Mouse (Mus musculus): ENCODE measurements around the gene Gpr35. TPM values are rescaled to one million over a fixed set of nuclear protein-coding genes. Genes with fewer than 3 reads are reported as not detected.
"Not testable (repeated sequence)": the region's sequence is repeated elsewhere in the genome, so short reads cannot be mapped to it uniquely, and the experiment has no call there.

Gene Gpr35
- polyA plus RNA-seq, 1 experiment from 2014 or later, result 0.48 TPM

DNA sequence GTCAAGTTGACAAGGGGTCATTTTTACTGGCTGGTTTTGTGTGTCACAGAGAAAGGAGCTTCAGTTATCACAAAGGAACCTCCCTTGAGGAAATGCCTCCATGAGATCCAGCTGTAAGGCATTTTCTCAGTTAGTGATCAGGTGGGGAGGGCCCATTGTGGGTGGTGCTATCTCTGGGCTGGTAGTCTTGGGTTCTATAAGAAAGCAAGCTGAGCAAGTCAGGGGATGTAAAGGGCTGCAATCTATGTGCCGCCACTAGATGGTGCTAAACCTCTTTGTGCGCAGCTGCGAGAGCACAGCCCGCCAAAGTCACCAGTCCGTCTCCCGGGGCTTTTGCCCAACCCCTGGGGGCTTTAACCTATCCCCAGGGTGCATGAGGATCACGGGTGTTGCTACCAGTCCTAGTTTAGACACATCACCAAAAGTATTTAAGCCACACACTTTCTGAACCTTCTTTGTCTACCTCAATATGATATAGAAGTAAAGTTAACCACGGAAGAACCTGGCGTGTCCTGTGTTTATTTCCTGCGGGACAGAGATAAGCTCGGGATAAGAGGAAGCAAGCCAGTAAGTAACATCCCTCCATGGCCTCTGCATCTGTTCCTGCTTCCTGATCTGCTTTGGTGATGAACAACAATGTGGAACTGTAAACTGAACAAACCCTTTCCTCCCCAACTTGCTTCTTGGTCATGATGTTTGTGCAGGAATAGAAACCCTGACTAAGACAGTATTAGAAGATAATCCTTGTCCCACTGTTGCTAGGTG lies 6.1 kb downstream of the Gpr35 start:
- H3K27me3 ChIP-seq (replicated peaks); H3K4me1 ChIP-seq; H3K27ac ChIP-seq (replicated peaks); ATAC-seq (ENCODE audit: extremely low read depth, insufficient number of reproducible peaks, low FRiP score, low TSS enrichment); H3K36me3 ChIP-seq; H3K9me3 ChIP-seq: not testable (repeated sequence)
- Histone ChIP-seq H3K9ac (peak overlapping the region; percentile 56; the same call in 1 of the 2 replicates), H3K4me2 (peak overlapping the region; percentile 63), H3K4me3 (peak overlapping the region; percentile 36)
- 4% methylated on average over 11 of the region's 11 CpGs for WGBS

DNA sequence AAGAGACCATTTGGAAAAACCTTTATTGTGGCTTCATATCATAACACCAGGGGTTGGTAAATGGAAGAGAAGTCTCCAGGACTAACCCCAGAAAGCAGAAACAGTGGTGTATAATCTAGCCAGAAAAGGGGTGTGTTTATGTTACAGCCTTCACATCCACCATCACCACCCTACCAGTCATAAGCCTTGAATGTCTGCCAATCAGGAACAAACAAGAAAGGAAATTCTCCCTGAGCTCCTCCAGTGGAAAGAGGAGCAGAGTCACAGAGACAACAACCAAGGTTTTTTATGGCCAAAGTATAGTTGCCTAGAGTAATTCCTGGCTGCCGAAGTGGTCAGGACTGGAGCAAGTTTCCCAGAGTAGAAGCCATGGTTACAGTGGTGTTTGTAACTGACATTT lies 8.3 kb downstream of the Gpr35 start:
- Histone ChIP-seq H3K4me1 (no peaks in the 10 kb centered on the region), H3K36me3 (no peaks in the 10 kb centered on the region), H3K27me3 (replicated peaks) (0 out of 2 replicates have a peak, but pooled peaks cover 3% of the 10 kb centered on the region), H3K9me3 (no peaks in the 10 kb centered on the region), H3K27ac (replicated peaks) (no peak overlapping the region), H3K4me2 (no peak overlapping the region), H3K4me3 (no peak overlapping the region), H3K9ac (no peak overlapping the region)
- no peak for ATAC-seq (ENCODE audit: extremely low read depth, insufficient number of reproducible peaks, low FRiP score, low TSS enrichment)
- 79% methylated on average over 1 of the region's 1 CpGs for WGBS

DNA sequence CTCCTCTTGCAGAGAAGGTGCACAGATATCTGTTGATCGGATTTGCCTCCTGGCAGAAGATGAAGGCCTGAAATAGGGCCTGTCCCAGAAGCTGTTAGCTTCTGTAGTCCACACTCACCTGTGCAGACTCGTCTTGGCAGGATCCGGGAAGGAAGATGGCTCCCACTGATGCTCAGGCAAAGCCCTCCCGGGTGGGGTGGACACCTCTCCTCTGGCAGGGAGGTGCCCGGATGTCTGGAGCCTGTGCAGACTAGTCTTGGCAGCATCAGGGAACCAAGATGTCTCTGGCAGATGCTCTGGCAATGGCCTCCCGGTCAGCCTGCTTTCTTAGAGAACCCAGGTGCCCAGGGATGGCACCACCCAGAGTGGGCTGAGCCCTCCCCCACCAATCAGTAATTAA lies 20.1 kb downstream of the Gpr35 start:
- ATAC-seq (ENCODE audit: extremely low read depth, insufficient number of reproducible peaks, low FRiP score, low TSS enrichment); H3K27me3 ChIP-seq (replicated peaks); H3K27ac ChIP-seq (replicated peaks); H3K36me3 ChIP-seq; H3K9ac ChIP-seq; H3K4me3 ChIP-seq; H3K9me3 ChIP-seq; H3K4me2 ChIP-seq: not testable (repeated sequence)
- H3K4me1 ChIP-seq, result peaks cover 24% of the 10 kb centered on the region
- 79% methylated on average over 6 of the region's 6 CpGs for WGBS

DNA sequence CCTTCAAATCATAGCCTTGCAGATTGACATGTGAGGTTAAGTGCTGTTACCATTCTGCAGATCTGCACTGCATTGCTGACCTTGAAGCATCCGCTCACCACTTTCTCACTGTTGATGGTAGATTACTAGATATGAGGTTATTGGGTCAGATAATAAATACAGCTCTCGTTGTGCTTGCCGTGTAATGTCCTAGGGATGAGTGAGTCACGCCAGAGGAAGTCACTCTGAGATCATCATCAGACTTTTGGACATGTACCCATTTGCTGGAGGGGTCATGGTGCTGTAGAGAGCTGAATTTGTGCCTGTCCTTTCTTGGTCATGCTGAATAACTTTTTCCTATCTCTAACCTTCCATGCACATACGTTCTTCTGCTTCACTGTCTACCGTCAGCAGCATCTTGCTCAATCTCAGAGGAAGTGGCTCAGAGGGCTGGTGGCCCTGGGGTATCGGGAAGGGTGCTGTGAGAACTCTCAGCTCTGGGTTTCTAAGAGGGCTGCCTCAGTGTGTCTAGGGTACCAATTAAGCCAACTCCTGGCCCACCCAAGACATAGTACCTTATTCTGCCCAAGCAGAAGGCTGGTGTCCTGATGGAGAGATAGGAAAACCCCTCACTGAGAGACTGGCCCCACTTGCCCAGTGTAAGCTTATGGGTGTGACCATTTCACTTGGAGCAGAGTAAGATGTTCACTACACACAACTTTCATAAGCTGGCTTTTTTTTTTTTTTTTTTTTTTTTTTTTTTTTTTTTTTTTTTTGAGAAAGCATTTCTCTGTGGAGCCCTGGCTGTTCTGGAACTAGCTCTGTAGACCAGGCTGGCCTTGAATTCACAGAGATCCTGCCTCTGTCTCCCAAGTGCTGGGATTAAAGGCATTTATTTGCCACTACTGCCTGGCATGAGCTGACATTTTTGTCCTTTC lies 21.5 kb downstream of the Gpr35 start:
- WGBS, result 70% methylated on average over 7 of the region's 7 CpGs
- ATAC-seq (ENCODE audit: extremely low read depth, insufficient number of reproducible peaks, low FRiP score, low TSS enrichment), result no peak
- no peaks in the 10 kb centered on the region for H3K27me3 ChIP-seq (replicated peaks)

DNA sequence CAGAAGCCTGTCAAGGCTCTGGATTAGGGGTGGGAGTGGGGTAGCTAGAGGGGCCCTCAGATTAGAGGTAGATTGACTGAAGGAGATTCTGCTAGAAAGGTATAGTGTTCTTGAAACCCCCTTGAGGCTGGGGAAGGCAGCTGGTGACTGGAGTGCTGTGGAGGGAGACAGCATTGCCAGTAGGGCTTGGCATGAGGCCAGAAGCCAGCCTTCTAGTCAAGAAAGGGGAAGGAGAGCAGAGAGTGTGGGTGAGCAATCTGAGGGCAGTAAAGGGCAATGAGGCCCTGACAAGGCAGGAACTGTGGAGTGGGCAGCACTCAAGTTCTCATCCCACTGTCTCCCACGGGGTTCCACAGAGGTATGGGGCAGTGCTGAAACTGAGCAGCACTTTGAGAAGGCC lies 22.2 kb downstream of the Gpr35 start:
- Histone ChIP-seq H3K4me3 (no peak overlapping the region), H3K36me3 (no peaks in the 10 kb centered on the region), H3K4me1 (peaks cover 35% of the 10 kb centered on the region), H3K9ac (no peak overlapping the region), H3K27ac (replicated peaks) (0 out of 2 replicates have a peak overlapping the region, but pooled peaks have one; percentile 45), H3K27me3 (replicated peaks) (peaks cover 6% of the 10 kb centered on the region), H3K9me3 (no peaks in the 10 kb centered on the region), H3K4me2 (no peak overlapping the region)
- WGBS, result 30% methylated on average over 1 of the region's 1 CpGs
- ATAC-seq (ENCODE audit: extremely low read depth, insufficient number of reproducible peaks, low FRiP score, low TSS enrichment), result no peak

More for the DNA sequence above, 21.5 kb downstream of the Gpr35 start:
- no peaks in the 10 kb centered on the region for H3K36me3 ChIP-seq
- H3K4me1 ChIP-seq, result peaks cover 35% of the 10 kb centered on the region
- H3K27ac ChIP-seq (replicated peaks), result 0 out of 2 replicates have a peak overlapping the region, but pooled peaks have one; percentile 45
- no peaks in the 10 kb centered on the region for H3K9me3 ChIP-seq
- H3K4me3 ChIP-seq, result no peak overlapping the region
- no peak overlapping the region for H3K4me2 ChIP-seq
- H3K9ac ChIP-seq, result no peak overlapping the region

DNA sequence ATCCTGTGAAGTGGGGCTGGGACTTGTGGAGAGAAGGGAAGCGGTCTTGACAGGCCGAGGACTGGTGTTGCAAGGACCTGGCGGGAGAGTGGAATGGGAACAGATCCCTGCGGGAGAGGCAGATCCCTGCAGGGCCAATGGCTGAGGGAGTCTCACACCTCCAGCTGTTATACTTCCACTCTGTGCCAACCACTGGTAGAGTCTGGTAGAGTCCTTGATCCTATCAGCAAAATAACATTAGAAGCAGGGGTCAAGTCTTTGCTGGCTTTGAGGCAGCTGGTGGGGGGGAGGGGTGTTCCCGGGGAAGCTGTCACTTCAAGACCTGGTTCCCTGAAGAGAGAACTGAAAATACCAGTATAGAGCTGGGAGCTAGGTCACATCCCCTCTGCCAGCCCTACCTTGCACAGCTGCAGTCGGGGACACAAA lies 25.5 kb downstream of the Gpr35 start:
- Histone ChIP-seq H3K4me1 (peaks cover 63% of the 10 kb centered on the region), H3K9ac (no peak overlapping the region), H3K27ac (replicated peaks) (peak overlapping the region; percentile 1; the same call in 1 of the 2 replicates), H3K9me3 (no peaks in the 10 kb centered on the region), H3K36me3 (no peaks in the 10 kb centered on the region), H3K4me2 (no peak overlapping the region), H3K4me3 (no peak overlapping the region), H3K27me3 (replicated peaks) (peaks cover 22% of the 10 kb centered on the region)
- 19% methylated on average over 6 of the region's 6 CpGs for WGBS
- 0 out of 2 replicates have a peak, but pooled peaks have one; percentile 28 for ATAC-seq (ENCODE audit: extremely low read depth, insufficient number of reproducible peaks, low FRiP score, low TSS enrichment)

DNA sequence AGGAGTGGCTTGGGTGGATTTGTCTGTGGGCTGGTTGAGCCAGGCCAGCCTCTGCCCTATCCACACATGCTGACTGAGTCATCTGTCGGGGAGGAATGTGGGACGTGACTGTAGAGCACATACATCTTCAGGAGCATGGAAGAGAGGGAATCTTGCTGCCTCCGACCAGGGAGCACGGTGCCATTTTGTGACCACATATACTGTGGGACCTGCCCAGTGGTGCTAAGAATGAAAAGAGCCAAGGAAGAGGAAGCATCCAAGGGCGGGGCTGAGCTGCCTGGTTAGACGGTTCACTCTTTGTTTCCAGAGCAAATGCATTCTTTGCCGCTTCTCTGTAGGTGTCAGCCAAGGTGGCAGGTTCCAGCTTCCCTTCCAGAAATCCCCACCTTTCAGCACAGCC lies 28.0 kb downstream of the Gpr35 start:
- Histone ChIP-seq H3K27me3 (replicated peaks) (peaks cover 22% of the 10 kb centered on the region), H3K4me1 (peaks cover 57% of the 10 kb centered on the region), H3K36me3 (no peaks in the 10 kb centered on the region), H3K27ac (replicated peaks) (no peak overlapping the region), H3K4me2 (peak overlapping the region; percentile 38), H3K4me3 (no peak overlapping the region), H3K9ac (0 out of 2 replicates have a peak overlapping the region, but pooled peaks have one; percentile 14), H3K9me3 (no peaks in the 10 kb centered on the region)
- no peak for ATAC-seq (ENCODE audit: extremely low read depth, insufficient number of reproducible peaks, low FRiP score, low TSS enrichment)
- 30% methylated on average over 7 of the region's 7 CpGs for WGBS

DNA sequence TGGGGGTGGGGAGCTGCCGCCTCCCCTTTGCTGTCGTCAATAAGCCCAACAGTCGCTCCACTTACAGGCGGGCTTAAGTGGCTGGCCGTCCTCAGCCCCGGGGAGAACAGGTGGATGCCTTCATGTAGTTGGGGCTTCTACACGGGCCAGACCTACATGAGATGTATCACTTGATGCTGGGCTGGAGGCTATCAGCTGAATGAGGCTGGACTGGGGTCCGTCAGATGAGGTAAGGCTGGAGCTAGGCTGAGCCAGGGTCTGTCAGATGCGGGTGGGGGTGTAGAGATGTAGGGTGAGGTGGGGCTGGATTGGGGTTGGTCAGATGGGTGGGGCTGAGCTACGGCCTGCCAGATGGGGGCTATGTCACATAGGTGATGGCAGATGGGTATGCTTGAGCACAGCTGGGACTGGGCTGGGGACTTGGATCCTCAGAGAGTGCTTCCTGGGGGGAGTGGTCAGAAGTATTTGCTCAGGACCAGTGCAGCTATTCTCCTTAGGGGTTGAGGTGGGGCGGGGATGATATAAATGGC lies 28.5 kb downstream of the Gpr35 start:
- peaks cover 53% of the 10 kb centered on the region for H3K4me1 ChIP-seq
- no peak overlapping the region for H3K4me3 ChIP-seq
- peak overlapping the region; percentile 38 for H3K4me2 ChIP-seq

DNA sequence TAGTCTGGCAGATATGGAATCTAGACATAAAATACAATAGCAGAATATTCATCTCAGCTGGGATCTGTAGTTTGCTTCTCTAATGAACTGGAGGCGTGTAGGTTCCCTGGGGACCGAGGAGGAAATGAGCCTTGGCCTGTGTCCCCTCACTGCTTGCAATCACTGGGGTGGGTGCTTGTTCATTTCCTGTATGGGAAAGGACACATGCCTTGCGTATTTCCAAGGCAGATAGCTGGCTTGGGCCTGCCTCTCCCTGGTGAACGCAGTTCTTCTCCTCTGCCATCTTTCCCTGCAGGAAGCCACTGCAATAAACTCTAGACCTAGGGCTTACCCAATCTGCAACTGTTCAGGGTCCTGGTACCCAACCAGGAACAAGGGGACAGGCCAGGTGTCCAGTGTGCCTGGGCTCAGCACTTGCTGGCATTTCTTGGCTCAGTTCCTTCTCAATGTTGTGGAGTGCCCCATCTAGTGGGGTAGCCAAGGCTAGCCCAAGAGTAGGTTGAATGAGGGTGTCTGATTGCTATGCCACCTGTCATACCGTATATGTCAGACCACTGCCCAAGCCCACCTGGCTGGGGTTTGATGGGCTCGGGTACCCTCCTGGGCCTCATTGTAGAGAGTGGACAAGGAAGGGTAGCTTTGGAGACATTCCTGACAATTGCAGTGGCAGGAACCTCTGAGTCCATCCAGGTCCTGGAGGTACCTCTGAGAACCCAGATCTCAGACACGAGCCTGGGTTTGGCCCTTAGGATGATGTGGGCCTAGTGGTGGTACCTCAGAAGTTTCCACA lies 30.6 kb downstream of the Gpr35 start:
- H3K27me3 ChIP-seq (replicated peaks), result peaks cover 22% of the 10 kb centered on the region
- H3K27ac ChIP-seq (replicated peaks), result peak overlapping the region; percentile 17; the same call in 1 of the 2 replicates
- H3K9ac ChIP-seq, result no peak overlapping the region
- H3K4me2 ChIP-seq, result no peak overlapping the region
- no peak for ATAC-seq (ENCODE audit: extremely low read depth, insufficient number of reproducible peaks, low FRiP score, low TSS enrichment)
- H3K9me3 ChIP-seq, result no peaks in the 10 kb centered on the region
- 66% methylated on average over 7 of the region's 7 CpGs for WGBS
- H3K36me3 ChIP-seq, result no peaks in the 10 kb centered on the region
- H3K4me3 ChIP-seq, result no peak overlapping the region
- H3K4me1 ChIP-seq, result peaks cover 39% of the 10 kb centered on the region

More for the DNA sequence above, 28.5 kb downstream of the Gpr35 start:
- 0 out of 2 replicates have a peak overlapping the region, but pooled peaks have one; percentile 14 for H3K9ac ChIP-seq
- H3K9me3 ChIP-seq, result no peaks in the 10 kb centered on the region
- peaks cover 22% of the 10 kb centered on the region for H3K27me3 ChIP-seq (replicated peaks)
- H3K36me3 ChIP-seq, result no peaks in the 10 kb centered on the region
- ATAC-seq (ENCODE audit: extremely low read depth, insufficient number of reproducible peaks, low FRiP score, low TSS enrichment), result no peak
- H3K27ac ChIP-seq (replicated peaks), result no peak overlapping the region
- 16% methylated on average over 11 of the region's 11 CpGs for WGBS

DNA sequence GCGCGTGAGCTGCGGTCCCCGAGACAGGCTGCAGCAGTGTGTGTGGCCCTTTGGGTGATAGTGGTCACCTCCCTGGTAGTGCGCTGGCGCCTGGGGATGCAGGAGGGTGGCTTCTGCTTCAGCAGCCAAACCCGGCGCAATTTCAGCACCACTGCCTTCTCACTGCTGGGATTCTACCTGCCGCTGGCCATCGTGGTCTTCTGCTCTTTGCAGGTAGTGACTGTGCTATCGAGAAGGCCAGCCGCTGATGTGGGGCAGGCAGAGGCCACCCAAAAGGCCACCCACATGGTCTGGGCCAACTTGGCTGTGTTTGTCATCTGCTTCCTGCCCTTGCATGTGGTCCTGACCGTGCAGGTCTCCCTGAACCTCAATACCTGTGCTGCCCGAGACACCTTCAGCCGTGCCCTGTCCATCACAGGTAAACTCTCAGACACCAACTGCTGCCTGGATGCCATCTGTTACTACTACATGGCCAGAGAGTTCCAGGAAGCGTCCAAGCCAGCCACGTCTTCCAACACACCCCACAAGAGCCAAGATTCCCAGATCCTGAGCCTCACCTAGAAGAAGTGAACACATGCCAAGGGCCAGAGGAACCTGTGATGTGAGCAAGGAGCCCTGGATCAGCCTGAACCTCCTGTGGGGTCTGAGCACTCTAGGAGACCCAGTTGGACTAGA lies 32.4 kb downstream of the Gpr35 start:
- Histone ChIP-seq H3K4me1 (peaks cover 33% of the 10 kb centered on the region), H3K9me3 (no peaks in the 10 kb centered on the region), H3K4me2 (no peak overlapping the region), H3K9ac (no peak overlapping the region), H3K36me3 (no peaks in the 10 kb centered on the region), H3K4me3 (no peak overlapping the region), H3K27ac (replicated peaks) (no peak overlapping the region), H3K27me3 (replicated peaks) (peaks cover 16% of the 10 kb centered on the region; the same call in 1 of the 2 replicates)
- 84% methylated on average over 17 of the region's 17 CpGs for WGBS
- no peak for ATAC-seq (ENCODE audit: extremely low read depth, insufficient number of reproducible peaks, low FRiP score, low TSS enrichment)
